8 mouse cellular contexts compared by ENCODE assay signal in genomic region chr9:121107643-121108042, GRCm38 (mm10).
DNase-seq lines count a peak whose midpoint lies in the region; ATAC-seq and TF ChIP-seq lines count a peak whose summit lies in the region.

No protein-coding gene starts in this region.

- DNase-seq in kidney, adult 2 months = peak; percentile 40
- peak; percentile 98 for DNase-seq in cerebellum, adult 11-12 months
- DNase-seq in gastrocnemius, adult 8-10 months (ENCODE audit: low spot score in 2 of 2) = peak; percentile 42 to 76
- peak; percentile 12 for DNase-seq in kidney, postnatal 14 days
- no peak for DNase-seq in thymus, adult 18-20 months
- DNase-seq in urinary bladder, postnatal 10 days (ENCODE audit: low spot score) = no peak

- no peak overlapping the region for H3K4me2 ChIP-seq in kidney, embryonic 15.5 days
- no peak overlapping the region for H3K4me2 ChIP-seq in midbrain, embryonic 15.5 days

- no peaks in the 10 kb centered on the region for H3K9me3 ChIP-seq in kidney, embryonic 15.5 days (replicated peaks)
- H3K9me3 ChIP-seq in midbrain, embryonic 15.5 days = no peaks in the 10 kb centered on the region

- TF ChIP-seq POLR2A in kidney, adult 2 months (IDR thresholded peaks at IDR 0.05; ENCODE audit: low read depth, low read length) = no peak

- no peaks in the 10 kb centered on the region for H3K4me1 ChIP-seq in kidney, adult 2 months (ENCODE audit: control insufficient read depth, insufficient read depth, low read length)
- H3K4me1 ChIP-seq in kidney, embryonic 15.5 days = 0 out of 2 replicates have a peak, but pooled peaks cover 2% of the 10 kb centered on the region
- peaks cover 22% of the 10 kb centered on the region; the same call in 1 of the 2 replicates for H3K4me1 ChIP-seq in midbrain, embryonic 15.5 days

- no peak overlapping the region for H3K27ac ChIP-seq in kidney, adult 2 months (ENCODE audit: insufficient read depth, low read depth, low read length)
- no peak overlapping the region for H3K27ac ChIP-seq in kidney, embryonic 15.5 days
- H3K27ac ChIP-seq in midbrain, embryonic 15.5 days = peak overlapping the region; percentile 8; the same call in 1 of the 2 replicates

- no peaks in the 10 kb centered on the region for H3K27me3 ChIP-seq in kidney, adult 2 months (replicated peaks; ENCODE audit: control insufficient read depth, insufficient read depth, low read length)
- H3K27me3 ChIP-seq in kidney, embryonic 15.5 days = no peaks in the 10 kb centered on the region
- H3K27me3 ChIP-seq in midbrain, embryonic 15.5 days (replicated peaks) = no peaks in the 10 kb centered on the region

- H3K4me3 ChIP-seq in kidney, adult 2 months (ENCODE audit: insufficient read depth, low read depth, low read length) = no peak overlapping the region
- H3K4me3 ChIP-seq in kidney, embryonic 15.5 days (replicated peaks) = no peak overlapping the region
- no peak overlapping the region for H3K4me3 ChIP-seq in midbrain, embryonic 15.5 days

- WGBS in kidney, adult 2 months = 53% methylated on average over 5 of the region's 5 CpGs
- 73% methylated on average over 5 of the region's 5 CpGs for WGBS in kidney, embryonic 15.5 days
- WGBS in midbrain, embryonic 15.5 days = 51% methylated on average over 5 of the region's 5 CpGs

- H3K36me3 ChIP-seq in kidney, adult 2 months (ENCODE audit: control insufficient read depth, insufficient read depth, low read length) = no peaks in the 10 kb centered on the region
- H3K36me3 ChIP-seq in kidney, embryonic 15.5 days = no peaks in the 10 kb centered on the region
- H3K36me3 ChIP-seq in midbrain, embryonic 15.5 days (replicated peaks) = no peaks in the 10 kb centered on the region

- ATAC-seq in kidney, embryonic 15.5 days (replicated peaks; ENCODE audit: low FRiP score) = no peak
- ATAC-seq in midbrain, embryonic 15.5 days (replicated peaks) = peak; percentile 79

- H3K9ac ChIP-seq in kidney, embryonic 15.5 days = no peak overlapping the region
- no peak overlapping the region for H3K9ac ChIP-seq in midbrain, embryonic 15.5 days

- no peak for TF ChIP-seq CTCF in kidney, adult 2 months (conservative IDR thresholded peaks at IDR 0.05; ENCODE audit: insufficient read depth, insufficient read length, low read depth, low read length)

Comparison
In these comparisons a context has a peak if more than half of its experiments do, and no peak if none do; other contexts are left out.
1. DNase-seq: peak in kidney, adult 2 months (single experiment), cerebellum, adult 11-12 months (single experiment), gastrocnemius, adult 8-10 months (2 of 2) and kidney, postnatal 14 days (single experiment); none in thymus, adult 18-20 months (0 of 2) and urinary bladder, postnatal 10 days (single experiment).